17 mouse cellular contexts compared by ENCODE assay signal in genomic region chr15:79827061-79827777, GRCm38 (mm10). TPM values are rescaled to one million over a fixed set of nuclear protein-coding genes. Genes with fewer than 3 reads are reported as not detected.
DNase-seq lines count a peak whose midpoint lies in the region; ATAC-seq and TF ChIP-seq lines count a peak whose summit lies in the region.
"Had no signal": no experiment of that assay in that cellular context is flagged by ENCODE, and none has a peak within 500 bp of the region (broad histone marks: within the 10 kb centered on the region; RNA-seq: fewer than 3 reads in every experiment).

No protein-coding gene starts in this region.

- H3K4me2 ChIP-seq in forebrain, embryonic 13.5 days, result 0 out of 2 replicates have a peak overlapping the region, but pooled peaks have one; percentile 4
- H3K4me2 ChIP-seq in forebrain, embryonic 15.5 days (replicated peaks), result no peak overlapping the region
- no peak overlapping the region for H3K4me2 ChIP-seq in hindbrain, postnatal 0 days (ENCODE audit: low read depth, low read length)
- H3K4me2 ChIP-seq in intestine, embryonic 16.5 days (ENCODE audit: low read depth, low read length), result no peak overlapping the region
- H3K4me2 ChIP-seq: liver, embryonic 12.5 days had no signal

- no peak for ATAC-seq in forebrain, embryonic 13.5 days
- ATAC-seq in forebrain, embryonic 15.5 days (replicated peaks), result no peak
- no peak for ATAC-seq in hindbrain, postnatal 0 days
- no peak for ATAC-seq in intestine, embryonic 16.5 days
- ATAC-seq: liver, embryonic 12.5 days had no signal

- 92% methylated on average over 14 of the region's 14 CpGs for WGBS in forebrain, embryonic 13.5 days
- 83% methylated on average over 14 of the region's 14 CpGs for WGBS in forebrain, embryonic 15.5 days
- WGBS in hindbrain, postnatal 0 days, result 73% methylated on average over 14 of the region's 14 CpGs
- 86% methylated on average over 14 of the region's 14 CpGs for WGBS in intestine, embryonic 16.5 days

- H3K4me1 ChIP-seq in forebrain, embryonic 13.5 days, result peaks cover 75% of the 10 kb centered on the region
- peaks cover 68% of the 10 kb centered on the region for H3K4me1 ChIP-seq in forebrain, embryonic 15.5 days
- H3K4me1 ChIP-seq in hindbrain, postnatal 0 days (ENCODE audit: insufficient read depth, low read length), result peaks cover 6% of the 10 kb centered on the region; the same call in 1 of the 2 replicates
- peaks cover 12% of the 10 kb centered on the region for H3K4me1 ChIP-seq in intestine, embryonic 16.5 days (ENCODE audit: control insufficient read depth, insufficient read depth, low read length)

- no peak for TF ChIP-seq CTCF in hindbrain, postnatal 0 days (IDR thresholded peaks at IDR 0.05; ENCODE audit: low read depth)

- no peak overlapping the region for H3K4me3 ChIP-seq in forebrain, embryonic 13.5 days
- H3K4me3 ChIP-seq in forebrain, embryonic 15.5 days, result no peak overlapping the region
- no peak overlapping the region for H3K4me3 ChIP-seq in hindbrain, postnatal 0 days (ENCODE audit: low read length)
- no peak overlapping the region for H3K4me3 ChIP-seq in intestine, embryonic 16.5 days (ENCODE audit: low read length)
- H3K4me3 ChIP-seq: liver, embryonic 12.5 days had no signal

- no peaks in the 10 kb centered on the region for H3K27me3 ChIP-seq in forebrain, embryonic 13.5 days
- H3K27me3 ChIP-seq in forebrain, embryonic 15.5 days, result no peaks in the 10 kb centered on the region
- H3K27me3 ChIP-seq in hindbrain, postnatal 0 days (ENCODE audit: insufficient read depth, low read length), result no peaks in the 10 kb centered on the region
- H3K27me3 ChIP-seq in intestine, embryonic 16.5 days (replicated peaks; ENCODE audit: control insufficient read depth, insufficient read depth, low read length), result no peaks in the 10 kb centered on the region
- H3K27me3 ChIP-seq: liver, embryonic 12.5 days had no signal

- peak overlapping the region; percentile 44 for H3K9ac ChIP-seq in forebrain, embryonic 13.5 days
- H3K9ac ChIP-seq in forebrain, embryonic 15.5 days (replicated peaks), result no peak overlapping the region
- H3K9ac ChIP-seq in hindbrain, postnatal 0 days (replicated peaks; ENCODE audit: low read length), result 0 out of 2 replicates have a peak overlapping the region, but pooled peaks have one; percentile 24
- no peak overlapping the region for H3K9ac ChIP-seq in intestine, embryonic 16.5 days (ENCODE audit: low read depth, low read length)
- H3K9ac ChIP-seq: liver, embryonic 12.5 days had no signal

- DNase-seq in right cerebral cortex, postnatal 4 days, result peak; percentile 18
- DNase-seq in right cerebral cortex, postnatal 10 days (ENCODE audit: low spot score in 2 of 2), result no peak
- DNase-seq in hindbrain, postnatal 0 days (ENCODE audit: low spot score), result no peak
- no peak for DNase-seq in adrenal gland, adult 18-20 months (ENCODE audit: low spot score in 2 of 2)
- no peak for DNase-seq in layer of hippocampus, postnatal 14 days (ENCODE audit: low spot score in 2 of 2)
- DNase-seq: adrenal gland, postnatal 10 days; kidney, postnatal 36 days; lung, postnatal 14 days had no signal

- peaks cover 57% of the 10 kb centered on the region for H3K36me3 ChIP-seq in forebrain, embryonic 13.5 days (ENCODE audit: poor library complexity, severe bottlenecking)
- peaks cover 19% of the 10 kb centered on the region for H3K36me3 ChIP-seq in forebrain, embryonic 15.5 days
- H3K36me3 ChIP-seq in hindbrain, postnatal 0 days (ENCODE audit: insufficient read depth, low read length), result peaks cover 6% of the 10 kb centered on the region; the same call in 1 of the 2 replicates
- H3K36me3 ChIP-seq in intestine, embryonic 16.5 days (ENCODE audit: control insufficient read depth, insufficient read depth, low read length), result peaks cover 8% of the 10 kb centered on the region; the same call in 1 of the 2 replicates

- peak overlapping the region; percentile 20 for H3K27ac ChIP-seq in forebrain, embryonic 13.5 days
- H3K27ac ChIP-seq in forebrain, embryonic 15.5 days (replicated peaks), result no peak overlapping the region
- no peak overlapping the region; the same call in 1 of the 2 replicates for H3K27ac ChIP-seq in hindbrain, postnatal 0 days
- no peak overlapping the region for H3K27ac ChIP-seq in intestine, embryonic 16.5 days (ENCODE audit: low read length)
- H3K27ac ChIP-seq: liver, embryonic 12.5 days had no signal

- no peaks in the 10 kb centered on the region for H3K9me3 ChIP-seq in forebrain, embryonic 13.5 days (replicated peaks)
- no peaks in the 10 kb centered on the region for H3K9me3 ChIP-seq in forebrain, embryonic 15.5 days
- no peaks in the 10 kb centered on the region for H3K9me3 ChIP-seq in hindbrain, postnatal 0 days (ENCODE audit: low read length)
- no peaks in the 10 kb centered on the region for H3K9me3 ChIP-seq in intestine, embryonic 16.5 days (ENCODE audit: control insufficient read depth, low read length)
- H3K9me3 ChIP-seq: liver, embryonic 12.5 days had no signal

RNA-seq across cellular contexts. Expression of gene Npcd, which starts 6.8 kb away (rescaled TPM):
- not detected in 2 replicates for polyA plus RNA-seq in forebrain, embryonic 13.5 days (2015; fragmentation: Nextera tagmentation; extraction: Ambion mirVana)
- polyA plus RNA-seq in forebrain, embryonic 15.5 days (2015; fragmentation: Nextera tagmentation; extraction: Ambion mirVana), result 0.46 TPM in 1 of 2 replicates, not detected in the other
- 5.4 and 12.6 TPM in 2 replicates for total RNA-seq in hindbrain, postnatal 0 days (2014; rRNA removed)
- polyA plus RNA-seq in hindbrain, postnatal 0 days (2015; fragmentation: Nextera tagmentation; extraction: Ambion mirVana), result 2.4 and 2.7 TPM in 2 replicates
- polyA plus RNA-seq in intestine, embryonic 16.5 days (2015; fragmentation: Nextera tagmentation; extraction: Ambion mirVana), result not detected in 2 replicates
- under 1 TPM; 0.32 to 0.89 TPM for total RNA-seq in adrenal gland, adult 18-20 months (2021)
- total RNA-seq in layer of hippocampus, postnatal 14 days (2021), result 10 to 100 TPM; 21.9 to 36.2 TPM
- total RNA-seq: monocyte, adult 5-6 weeks had no signal
- polyA plus RNA-seq: C2C12; heart, embryonic 14.5 days; intestine, embryonic 14.5 days; liver, embryonic 12.5 days; thymus, postnatal 0 days had no signal

RNA-seq across cellular contexts. Expression of gene Cbx6, which starts 7.3 kb away (rescaled TPM):
- polyA plus RNA-seq in forebrain, embryonic 13.5 days (2015; fragmentation: Nextera tagmentation; extraction: Ambion mirVana), result 39.0 and 43.8 TPM in 2 replicates
- polyA plus RNA-seq in forebrain, embryonic 15.5 days (2015; fragmentation: Nextera tagmentation; extraction: Ambion mirVana), result 50.1 and 52.7 TPM in 2 replicates
- total RNA-seq in hindbrain, postnatal 0 days (2014; rRNA removed), result 92.4 and 107 TPM in 2 replicates
- polyA plus RNA-seq in hindbrain, postnatal 0 days (2015; fragmentation: Nextera tagmentation; extraction: Ambion mirVana), result 51.6 and 56.6 TPM in 2 replicates
- polyA plus RNA-seq in intestine, embryonic 16.5 days (2015; fragmentation: Nextera tagmentation; extraction: Ambion mirVana), result 31.4 and 31.6 TPM in 2 replicates
- total RNA-seq in adrenal gland, adult 18-20 months (2021), result 10 to 100 TPM; 41.0 to 43.1 TPM
- total RNA-seq in layer of hippocampus, postnatal 14 days (2021), result 100 to 1,000 TPM; 389 to 413 TPM

RNA-seq across cellular contexts. Expression of gene Nptxr, which starts 22.7 kb away (rescaled TPM):
- 7.9 and 8.3 TPM in 2 replicates for polyA plus RNA-seq in forebrain, embryonic 13.5 days (2015; fragmentation: Nextera tagmentation; extraction: Ambion mirVana)
- polyA plus RNA-seq in forebrain, embryonic 15.5 days (2015; fragmentation: Nextera tagmentation; extraction: Ambion mirVana), result 19.4 and 19.5 TPM in 2 replicates
- 226 and 245 TPM in 2 replicates for total RNA-seq in hindbrain, postnatal 0 days (2014; rRNA removed)
- polyA plus RNA-seq in hindbrain, postnatal 0 days (2015; fragmentation: Nextera tagmentation; extraction: Ambion mirVana), result 59.9 and 68.5 TPM in 2 replicates
- polyA plus RNA-seq in intestine, embryonic 16.5 days (2015; fragmentation: Nextera tagmentation; extraction: Ambion mirVana), result 1.3 and 1.8 TPM in 2 replicates
- 1 to 10 TPM; 5.1 to 5.5 TPM for total RNA-seq in adrenal gland, adult 18-20 months (2021)
- 100 to 1,000 TPM; 878 to 953 TPM for total RNA-seq in layer of hippocampus, postnatal 14 days (2021)
- total RNA-seq: monocyte, adult 5-6 weeks had no signal

RNA-seq across cellular contexts. Expression of gene Dnal4, which starts 49.6 kb away (rescaled TPM):
- 90.6 and 94.0 TPM in 2 replicates for polyA plus RNA-seq in forebrain, embryonic 13.5 days (2015; fragmentation: Nextera tagmentation; extraction: Ambion mirVana)
- 94.8 and 99.9 TPM in 2 replicates for polyA plus RNA-seq in forebrain, embryonic 15.5 days (2015; fragmentation: Nextera tagmentation; extraction: Ambion mirVana)
- total RNA-seq in hindbrain, postnatal 0 days (2014; rRNA removed), result 42.7 and 50.3 TPM in 2 replicates
- 54.0 and 56.7 TPM in 2 replicates for polyA plus RNA-seq in hindbrain, postnatal 0 days (2015; fragmentation: Nextera tagmentation; extraction: Ambion mirVana)
- polyA plus RNA-seq in intestine, embryonic 16.5 days (2015; fragmentation: Nextera tagmentation; extraction: Ambion mirVana), result 38.8 and 43.0 TPM in 2 replicates
- total RNA-seq in adrenal gland, adult 18-20 months (2021), result 10 to 100 TPM; 15.0 to 16.6 TPM
- 10 to 100 TPM; 41.1 TPM for total RNA-seq in layer of hippocampus, postnatal 14 days (2021)

Comparison
In these comparisons a context has a peak if more than half of its experiments do, and no peak if none do; other contexts are left out.
1. H3K9ac ChIP-seq: peak in forebrain, embryonic 13.5 days (single experiment) and hindbrain, postnatal 0 days (single experiment); none in forebrain, embryonic 15.5 days (single experiment) and intestine, embryonic 16.5 days (single experiment).